1 mouse cellular context compared by ENCODE assay signal in genomic region chr5:117293776-117294175, GRCm38 (mm10). TPM values are rescaled to one million over a fixed set of nuclear protein-coding genes. Genes with fewer than 3 reads are reported as not detected.
"Had no signal": no experiment of that assay in that cellular context is flagged by ENCODE, and none has a peak within 500 bp of the region (broad histone marks: within the 10 kb centered on the region; RNA-seq: fewer than 3 reads in every experiment).

No protein-coding gene starts in this region.

RNA-seq across cellular contexts. Expression of gene Vsig10, which starts 25.1 kb away (rescaled TPM):
- polyA plus RNA-seq: erythroblast, embryonic 14.5 days had no signal
